Mouse (Mus musculus) Patski (cell line): ENCODE results near the gene Prkaa2. TPM values are rescaled to one million over a fixed set of nuclear protein-coding genes. Genes with fewer than 3 reads are reported as not detected.
A peak's percentile ranks its signal among the peaks of the same experiment; 100 is the strongest.

Experiments used
- ATAC-seq: fragments of 100-300 bp; one replicate; pipeline ENCODE4 v1.8.0; 2021
- CTCF ChIA-PET: fragments of 350-600 bp; sonication (Branson Sonifier 250); formaldehyde crosslinking; loops from one replicate; lab custom pipeline; 2022; ENCODE audit warnings: inconsistent platforms; lab: Charles Lee
- POLR2A ChIA-PET: fragments of 350-600 bp; sonication (Branson Sonifier 250); formaldehyde crosslinking; loops from one replicate; lab custom pipeline; 2022; ENCODE audit warnings: antibody characterized with exemption, inconsistent platforms; lab: Charles Lee
- DNase-seq: peaks from one replicate; pipeline ENCODE4 v3.0.0-alpha.2; 2011; ENCODE audit warnings: low read depth, low spot score
- H3K27me3 ChIP-seq: fragments of 371-371 bp; one replicate; pipeline ENCODE4 v1.5.1; 2021
- CTCF ChIP-seq: fragments of 100-300 bp; IDR thresholded peaks from one replicate; pipeline ENCODE4 v1.5.1; 2021
- in situ Hi-C: fragments of 300-500 bp; cut with MboI; formaldehyde crosslinking; loops from 3 replicates; pipeline ENCODE4 v1.11.1; 2018; ENCODE audit warnings: low pct_unique_long_range_greater_than_20kb, mixed read lengths
- polyA plus RNA-seq: library from polyadenylated mRNA; unstranded; gene quantifications from one replicate; pipeline ENCODE4 v1.2.3, GENCODE M21; 2021

Gene Prkaa2
- 12.6 TPM for polyA plus RNA-seq

- ATAC-seq, result peak; percentile 86
- peak; percentile 10 for TF ChIP-seq CTCF
- DNase-seq, result no peak
- no peaks in the 10 kb centered on the region for H3K27me3 ChIP-seq
- POLR2A ChIA-PET, result interaction anchor here (1.7 kb wide), 1 partner anchor 38 kb away, joined by 6 read pairs; no protein-coding TSS in a partner anchor
- CTCF ChIA-PET, result interaction anchor here (1.1 to 2.6 kb wide), 3 partner anchors 11 to 38 kb away, joined by 3 to 19 read pairs (median 5); no protein-coding TSS in a partner anchor
- in situ Hi-C loops, result no loop called here
Measured at GRCm38 (mm10) chr4:105109199-105109989, at the start of gene Prkaa2. Gene Prkaa2 (minus strand): TSS chr4:105109890.

- DNase-seq (no peak), ATAC-seq (no peak)
- POLR2A ChIA-PET, result interaction anchor here (0.7 kb wide), 1 partner anchor 1053 kb away, joined by 3 read pairs; no protein-coding TSS in a partner anchor
- CTCF ChIA-PET, result no interaction called here
- TF ChIP-seq CTCF, result no peak
- in situ Hi-C loops, result loop anchor here (5.0 to 10.0 kb wide), 5 partner anchors 155 to 935 kb away; no protein-coding TSS in a partner anchor
- no peaks in the 10 kb centered on the region for H3K27me3 ChIP-seq
Measured at GRCm38 (mm10) chr4:105159531-105159870, 49.8 kb upstream of the Prkaa2 start.

- in situ Hi-C loops, result loop anchor here (5.0 to 10.0 kb wide), 5 partner anchors 156 to 936 kb away; no protein-coding TSS in a partner anchor
Measured at GRCm38 (mm10) chr4:105158651-105159530, 49.2 kb upstream of the Prkaa2 start.

GRCm38 (mm10) chr4:105158169-105158555, 48.5 kb upstream of the Prkaa2 start:
- DNase-seq, result no peak
- H3K27me3 ChIP-seq, result no peaks in the 10 kb centered on the region
- ChIA-PET POLR2A (interaction anchor here (0.6 to 1.2 kb wide), 6 partner anchors 32 to 625 kb away, joined by 3 to 4 read pairs (median 3); no protein-coding TSS in a partner anchor), CTCF (interaction anchor here (0.8 to 1.4 kb wide), 6 partner anchors 23 to 938 kb away, joined by 3 read pairs; no protein-coding TSS in a partner anchor)
- TF ChIP-seq CTCF, result no peak
- in situ Hi-C loops, result loop anchor here (5.0 to 10.0 kb wide), 5 partner anchors 157 to 937 kb away; no protein-coding TSS in a partner anchor
- peak; percentile 8 for ATAC-seq

More at GRCm38 (mm10) chr4:105158651-105159530, 49.2 kb upstream of the Prkaa2 start:
- ChIA-PET CTCF (interaction anchor here (0.8 kb wide), 1 partner anchor 341 kb away, joined by 3 read pairs; no protein-coding TSS in a partner anchor), POLR2A (interaction anchor here (0.6 to 1.2 kb wide), 5 partner anchors 31 to 1054 kb away, joined by 3 to 4 read pairs (median 3); no protein-coding TSS in a partner anchor)
- ATAC-seq (no peak), DNase-seq (no peak)
- H3K27me3 ChIP-seq, result no peaks in the 10 kb centered on the region
- TF ChIP-seq CTCF, result peak; percentile 59

- ChIA-PET CTCF (interaction anchor here (0.8 to 1.4 kb wide), 7 partner anchors 24 to 939 kb away, joined by 3 read pairs; no protein-coding TSS in a partner anchor), POLR2A (interaction anchor here (0.6 to 1.2 kb wide), 4 partner anchors 78 to 1226 kb away, joined by 3 to 6 read pairs (median 3); no protein-coding TSS in a partner anchor)
- in situ Hi-C loops, result loop anchor here (5.0 to 10.0 kb wide), 5 partner anchors 157 to 937 kb away; no protein-coding TSS in a partner anchor
- H3K27me3 ChIP-seq, result no peaks in the 10 kb centered on the region
- TF ChIP-seq CTCF, result no peak
- ATAC-seq (peak; percentile 88), DNase-seq (no peak)
Measured at GRCm38 (mm10) chr4:105157276-105158168, 47.8 kb upstream of the Prkaa2 start, which contains the start of gene Plpp3. Gene Plpp3 (plus strand): TSS chr4:105157347.

GRCm38 (mm10) chr4:105156955-105157275, 47.2 kb upstream of the Prkaa2 start:
- in situ Hi-C loops, result loop anchor here (5.0 to 10.0 kb wide), 5 partner anchors 158 to 938 kb away; no protein-coding TSS in a partner anchor
- DNase-seq, result peak; percentile 70
- ChIA-PET POLR2A (interaction anchor here (0.6 kb wide), 1 partner anchor 1227 kb away, joined by 6 read pairs; no protein-coding TSS in a partner anchor), CTCF (interaction anchor here (0.8 to 1.4 kb wide), 7 partner anchors 24 to 939 kb away, joined by 3 read pairs; no protein-coding TSS in a partner anchor)
- peak; percentile 38 for TF ChIP-seq CTCF
- no peaks in the 10 kb centered on the region for H3K27me3 ChIP-seq
- ATAC-seq, result no peak

GRCm38 (mm10) chr4:105156281-105156680, 46.6 kb upstream of the Prkaa2 start:
- POLR2A ChIA-PET, result no interaction called here
- ATAC-seq (no peak), DNase-seq (no peak)
- TF ChIP-seq CTCF, result no peak
- CTCF ChIA-PET, result no interaction called here
- H3K27me3 ChIP-seq, result no peaks in the 10 kb centered on the region
- in situ Hi-C loops, result loop anchor here (5.0 to 10.0 kb wide), 5 partner anchors 159 to 939 kb away; no protein-coding TSS in a partner anchor

GRCm38 (mm10) chr4:105153227-105153626, 43.5 kb upstream of the Prkaa2 start:
- TF ChIP-seq CTCF, result no peak
- DNase-seq (no peak), ATAC-seq (no peak)
- H3K27me3 ChIP-seq, result no peaks in the 10 kb centered on the region
- in situ Hi-C loops, result loop anchor here (5.0 to 10.0 kb wide), 4 partner anchors 162 to 1074 kb away; no protein-coding TSS in a partner anchor
- ChIA-PET CTCF (interaction anchor here (2.7 kb wide), 1 partner anchor 1072 kb away, joined by 16 read pairs; no protein-coding TSS in a partner anchor), POLR2A (no interaction called here)
